Mouse (Mus musculus) hindbrain, embryonic 11.5 days (tissue): ENCODE measurements around the gene Kcnn3. TPM values are rescaled to one million over a fixed set of nuclear protein-coding genes. Genes with fewer than 3 reads are reported as not detected.

Experiments used
- ATAC-seq: fragments of 200-750 bp; cut with Nextera tagmentation; 2 replicates; pipeline ENCODE4 v1.8.0; 2017; ENCODE audit warnings: mild to moderate bottlenecking, moderate TSS enrichment, moderate library complexity; ENCODE audit not compliant: low FRiP score
- DNase-seq: peaks from one replicate; pipeline ENCODE4 v3.0.0-alpha.2; 2015; ENCODE audit warnings: low spot score
- H3K27ac ChIP-seq: fragments of 300-500 bp; sonication (generic); 2 replicates; pipeline ENCODE4 v1.5.1; 2014; ENCODE audit warnings: mild to moderate bottlenecking, low read depth, low read length
- H3K27me3 ChIP-seq: fragments of 300-500 bp; sonication (generic); 2 replicates; pipeline ENCODE4 v1.6.1; 2014; ENCODE audit warnings: mild to moderate bottlenecking, low read length, moderate library complexity, mixed read lengths; ENCODE audit not compliant: control insufficient read depth, insufficient read depth
- H3K36me3 ChIP-seq: fragments of 300-500 bp; sonication (generic); 2 replicates; pipeline ENCODE4 v1.6.1; 2014; ENCODE audit warnings: mild to moderate bottlenecking, low read length, moderate library complexity, mixed read lengths; ENCODE audit not compliant: control insufficient read depth, insufficient read depth
- H3K4me1 ChIP-seq: fragments of 300-500 bp; sonication (generic); replicated peaks from 2 replicates; pipeline ENCODE4 v1.6.1; 2014; ENCODE audit warnings: low read length, mixed read lengths; ENCODE audit not compliant: control insufficient read depth, insufficient read depth
- H3K4me2 ChIP-seq: fragments of 300-500 bp; sonication (generic); replicated peaks from 2 replicates; pipeline ENCODE4 v1.6.1; 2014; ENCODE audit warnings: mild to moderate bottlenecking, low read depth, low read length
- H3K4me3 ChIP-seq: fragments of 300-500 bp; sonication (generic); 2 replicates; pipeline ENCODE4 v1.5.1; 2014; ENCODE audit warnings: low read depth, low read length
- H3K9ac ChIP-seq: fragments of 300-500 bp; sonication (generic); 2 replicates; pipeline ENCODE4 v1.6.1; 2014; ENCODE audit warnings: low read depth, low read length
- H3K9me3 ChIP-seq: fragments of 300-500 bp; sonication (generic); 2 replicates; pipeline ENCODE4 v1.6.1; 2016; ENCODE audit warnings: low read length; ENCODE audit not compliant: control insufficient read depth
- WGBS: fragments of 180-500 bp; shearing (Covaris S2); extraction: QIAGEN DNeasy Blood & Tissue Kit; methylation state at CpG from one replicate; pipeline ENCODE4 v1.1.7; 2014; 5-methylcytosine and 5-hydroxymethylcytosine counted together
- polyA plus RNA-seq: library from polyadenylated mRNA; unstranded; fragments of >200 nt; fragmentation: Nextera tagmentation; extraction: Ambion mirVana; gene quantifications from 2 replicates; pipeline ENCODE4 v1.2.1, GENCODE M21; 2014

Gene Kcnn3
- polyA plus RNA-seq, 1 experiment from 2014 or later, result 2.9 TPM

DNA sequence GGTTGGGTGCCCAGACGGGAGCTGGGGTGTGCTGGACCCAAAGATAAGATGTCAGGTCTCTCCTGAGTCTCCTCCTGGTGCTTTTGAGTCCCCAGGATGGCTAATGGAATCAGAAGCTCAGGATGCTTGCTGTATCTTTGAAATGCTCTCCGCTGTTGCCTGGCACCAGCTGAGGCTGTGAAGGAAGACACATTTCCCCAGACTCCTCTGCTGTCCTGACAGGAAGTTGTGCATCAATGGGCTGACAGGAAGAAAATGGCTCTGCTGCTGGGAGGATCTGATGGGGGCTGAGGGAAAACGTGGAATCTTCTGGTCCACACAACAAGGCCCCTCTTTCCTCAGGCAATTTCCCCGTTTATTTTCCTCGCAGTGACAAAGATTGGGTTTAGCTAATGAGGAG, 27.0 kb downstream of the Kcnn3 start:
- H3K27ac ChIP-seq, result no peak overlapping the region
- DNase-seq, result no peak
- H3K9ac ChIP-seq, result no peak overlapping the region
- H3K4me3 ChIP-seq, result no peak overlapping the region
- H3K4me2 ChIP-seq, result no peak overlapping the region
- H3K36me3 ChIP-seq, result no peaks in the 10 kb centered on the region
- H3K9me3 ChIP-seq, result no peaks in the 10 kb centered on the region
- no peaks in the 10 kb centered on the region for H3K4me1 ChIP-seq
- WGBS, result 53% methylated on average over 5 of the region's 5 CpGs
- H3K27me3 ChIP-seq, result no peaks in the 10 kb centered on the region
- no peak for ATAC-seq

DNA sequence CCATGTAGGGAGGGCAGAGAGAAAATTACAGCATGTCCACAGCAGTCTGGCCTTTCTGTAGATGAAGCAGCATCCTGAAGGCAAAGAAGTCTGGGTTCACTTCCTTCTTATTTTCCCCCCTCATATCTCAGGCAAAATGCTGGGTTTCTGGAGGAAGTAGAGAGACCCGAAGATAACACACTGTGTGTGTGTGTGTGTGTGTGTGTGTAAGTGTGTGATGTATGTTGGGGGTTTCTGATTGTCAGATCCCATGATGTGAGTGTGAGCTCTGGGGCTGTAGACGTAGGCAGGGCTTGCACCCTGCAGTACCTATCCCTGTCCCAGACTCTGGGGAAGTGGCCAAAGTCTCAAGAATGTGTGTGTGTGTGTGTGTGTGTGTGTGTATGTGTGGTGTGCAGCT, 28.8 kb downstream of the Kcnn3 start:
- no peak overlapping the region for H3K4me3 ChIP-seq

DNA sequence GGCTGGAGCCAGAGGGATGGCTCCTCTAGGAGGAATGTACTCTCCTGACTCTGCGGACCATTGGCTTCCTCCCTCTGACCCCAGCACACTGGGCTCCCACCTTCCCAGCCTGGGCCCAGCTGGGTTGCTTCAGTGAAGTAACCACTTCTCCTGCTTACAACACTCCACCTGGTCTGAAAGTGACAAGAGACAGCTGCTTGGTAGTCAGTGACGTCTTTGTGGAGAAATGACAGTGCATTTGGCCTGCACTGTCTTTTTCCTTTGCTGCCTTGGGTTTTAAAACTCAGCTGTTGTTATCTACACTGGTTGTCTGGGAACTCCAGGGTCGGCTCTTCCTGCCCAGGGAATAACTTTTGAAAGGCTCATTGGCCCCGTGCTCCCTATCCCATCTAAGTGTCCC, 29.5 kb downstream of the Kcnn3 start:
- Histone ChIP-seq H3K27ac (no peak overlapping the region), H3K4me2 (no peak overlapping the region), H3K4me1 (no peaks in the 10 kb centered on the region), H3K4me3 (no peak overlapping the region), H3K27me3 (0 out of 2 replicates have a peak, but pooled peaks cover 3% of the 10 kb centered on the region), H3K9ac (no peak overlapping the region), H3K9me3 (no peaks in the 10 kb centered on the region), H3K36me3 (no peaks in the 10 kb centered on the region)
- DNase-seq (no peak), ATAC-seq (no peak)
- 66% methylated on average over 4 of the region's 4 CpGs for WGBS

More for the DNA sequence above, 28.8 kb downstream of the Kcnn3 start:
- WGBS, result 90% methylated on average over 2 of the region's 2 CpGs
- no peak for ATAC-seq
- Histone ChIP-seq H3K9ac (no peak overlapping the region), H3K36me3 (no peaks in the 10 kb centered on the region), H3K4me2 (no peak overlapping the region), H3K27ac (no peak overlapping the region), H3K27me3 (0 out of 2 replicates have a peak, but pooled peaks cover 3% of the 10 kb centered on the region), H3K4me1 (no peaks in the 10 kb centered on the region), H3K9me3 (no peaks in the 10 kb centered on the region)
- no peak for DNase-seq

DNA sequence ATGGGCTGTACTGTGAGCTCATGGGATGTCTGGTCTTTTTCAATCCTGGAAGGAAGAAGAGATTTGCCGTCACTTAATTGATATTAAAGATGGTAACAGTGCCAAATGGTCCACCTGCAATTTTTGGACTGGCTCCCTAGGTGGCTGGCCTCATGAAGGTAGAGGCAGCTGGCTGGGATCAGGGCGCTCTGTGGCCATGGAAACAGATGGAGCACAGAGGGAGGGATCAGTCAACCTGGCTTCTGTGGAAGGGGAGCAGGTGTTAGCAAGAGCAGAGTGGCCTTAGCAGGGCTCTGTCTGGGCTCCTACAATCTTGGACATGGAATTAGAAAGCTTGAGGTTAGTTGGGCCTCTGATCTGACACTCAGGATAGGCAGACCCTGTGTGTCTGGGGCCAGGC, 31.9 kb downstream of the Kcnn3 start:
- Histone ChIP-seq H3K27ac (no peak overlapping the region), H3K4me3 (no peak overlapping the region), H3K9me3 (no peaks in the 10 kb centered on the region), H3K36me3 (no peaks in the 10 kb centered on the region), H3K27me3 (0 out of 2 replicates have a peak, but pooled peaks cover 3% of the 10 kb centered on the region), H3K4me2 (no peak overlapping the region), H3K4me1 (no peaks in the 10 kb centered on the region), H3K9ac (no peak overlapping the region)
- DNase-seq (no peak), ATAC-seq (no peak)
- WGBS, result 98% methylated on average over 2 of the region's 2 CpGs

DNA sequence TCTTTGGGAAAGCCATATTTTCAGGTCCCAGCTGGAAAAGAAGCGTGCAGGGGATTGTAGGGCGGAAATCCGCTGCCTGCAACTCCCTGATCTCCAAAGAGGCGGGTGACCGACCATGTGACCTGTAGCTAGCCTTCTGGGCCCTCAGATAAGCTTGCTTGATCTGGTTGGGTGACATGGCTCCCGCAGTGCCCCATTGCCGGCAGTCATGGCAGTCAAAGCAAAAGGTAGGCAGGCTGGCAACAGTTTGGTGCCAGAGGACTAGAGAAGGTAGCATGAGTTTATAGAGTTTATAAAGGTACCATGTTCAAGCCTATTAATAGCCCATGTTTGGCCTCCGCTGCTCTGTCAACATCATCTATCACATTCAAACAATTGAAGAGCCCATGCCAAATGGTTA, 33.5 kb downstream of the Kcnn3 start:
- H3K27me3 ChIP-seq, result 0 out of 2 replicates have a peak, but pooled peaks cover 3% of the 10 kb centered on the region
- no peak overlapping the region for H3K27ac ChIP-seq
- ATAC-seq (no peak), DNase-seq (no peak)
- H3K4me3 ChIP-seq, result no peak overlapping the region
- no peak overlapping the region for H3K4me2 ChIP-seq
- H3K9me3 ChIP-seq, result no peaks in the 10 kb centered on the region
- no peaks in the 10 kb centered on the region for H3K36me3 ChIP-seq
- WGBS, result 80% methylated on average over 8 of the region's 8 CpGs
- H3K9ac ChIP-seq, result no peak overlapping the region
- H3K4me1 ChIP-seq, result no peaks in the 10 kb centered on the region

DNA sequence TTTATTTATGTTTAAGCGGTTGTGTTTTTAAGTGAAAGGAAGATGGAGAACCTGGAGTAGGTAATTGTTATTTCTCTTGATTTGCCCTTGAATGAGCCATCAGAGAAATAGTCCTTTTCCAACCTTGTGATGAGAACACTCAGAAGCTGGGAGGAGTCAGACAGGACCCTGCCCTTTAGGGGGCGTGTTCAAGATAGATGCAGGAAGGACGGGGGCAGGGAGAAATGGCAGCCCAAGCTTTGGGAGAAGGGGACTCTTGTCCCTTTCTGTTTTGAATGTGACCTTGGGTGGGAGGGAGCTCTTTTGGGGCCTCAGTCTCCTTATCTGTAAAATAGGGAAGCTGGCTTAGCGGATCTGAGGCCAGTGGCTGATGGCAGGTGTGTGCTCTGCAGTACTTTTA, 34.0 kb downstream of the Kcnn3 start:
- DNase-seq (no peak), ATAC-seq (no peak)
- no peak overlapping the region for H3K4me3 ChIP-seq
- no peak overlapping the region for H3K4me2 ChIP-seq
- no peaks in the 10 kb centered on the region for H3K4me1 ChIP-seq
- no peaks in the 10 kb centered on the region for H3K9me3 ChIP-seq
- H3K36me3 ChIP-seq, result no peaks in the 10 kb centered on the region
- 0 out of 2 replicates have a peak, but pooled peaks cover 3% of the 10 kb centered on the region for H3K27me3 ChIP-seq
- no peak overlapping the region for H3K9ac ChIP-seq
- no peak overlapping the region for H3K27ac ChIP-seq
- WGBS, result 74% methylated on average over 4 of the region's 4 CpGs

DNA sequence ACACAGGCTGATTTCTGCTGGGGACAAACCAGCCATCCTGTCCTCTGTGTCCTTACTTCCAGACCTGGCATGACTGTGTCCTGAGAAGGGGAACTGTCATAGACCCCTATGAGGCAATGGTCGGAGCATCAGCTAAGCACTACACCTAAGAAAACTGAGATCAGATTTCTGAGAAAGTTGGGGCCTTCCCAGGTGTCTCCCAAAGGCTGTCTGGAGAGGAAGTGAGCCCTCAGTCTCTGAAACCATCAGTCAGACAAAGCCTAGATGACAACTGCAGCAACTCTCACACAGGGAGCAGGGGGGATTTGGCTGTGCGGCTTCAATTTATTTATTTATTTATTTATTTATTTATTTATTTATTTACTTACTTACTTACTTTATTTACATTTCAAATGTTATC, 34.6 kb downstream of the Kcnn3 start:
- H3K4me2 ChIP-seq, result no peak overlapping the region
- no peak overlapping the region for H3K4me3 ChIP-seq
- WGBS, result 86% methylated on average over 2 of the region's 2 CpGs
- ATAC-seq (no peak), DNase-seq (no peak)
- H3K4me1 ChIP-seq, result no peaks in the 10 kb centered on the region
- H3K27ac ChIP-seq, result no peak overlapping the region
- no peak overlapping the region for H3K9ac ChIP-seq
- H3K9me3 ChIP-seq, result no peaks in the 10 kb centered on the region
- no peaks in the 10 kb centered on the region for H3K36me3 ChIP-seq
- 0 out of 2 replicates have a peak, but pooled peaks cover 3% of the 10 kb centered on the region for H3K27me3 ChIP-seq

DNA sequence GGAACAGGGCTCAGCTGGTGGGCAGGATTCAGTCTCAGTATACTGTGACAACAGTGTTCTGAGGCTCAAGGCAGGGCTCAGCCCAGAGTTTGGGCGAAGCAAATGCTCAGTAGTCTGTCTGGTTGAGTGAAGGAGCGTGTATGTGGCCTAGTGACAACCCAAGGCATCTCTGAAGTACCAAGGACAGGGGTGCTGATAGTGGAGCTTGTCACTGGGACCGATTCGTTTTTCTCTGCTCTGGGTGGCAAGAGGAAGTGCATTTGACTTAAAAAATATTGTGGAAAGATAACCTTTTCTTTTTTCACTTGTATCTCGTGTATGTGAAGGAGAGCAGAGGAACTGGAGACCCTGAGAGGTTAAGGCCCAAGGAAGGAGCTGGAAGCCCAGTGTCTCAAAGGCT, 37.8 kb downstream of the Kcnn3 start:
- no peaks in the 10 kb centered on the region for H3K4me1 ChIP-seq
- no peak for DNase-seq
- H3K4me2 ChIP-seq, result no peak overlapping the region
- H3K4me3 ChIP-seq, result no peak overlapping the region
- H3K27ac ChIP-seq, result no peak overlapping the region
- 0 out of 2 replicates have a peak, but pooled peaks cover 3% of the 10 kb centered on the region for H3K27me3 ChIP-seq
- no peak overlapping the region for H3K9ac ChIP-seq
- no peaks in the 10 kb centered on the region for H3K36me3 ChIP-seq
- H3K9me3 ChIP-seq, result no peaks in the 10 kb centered on the region
- ATAC-seq, result no peak
- WGBS, result 74% methylated on average over 5 of the region's 5 CpGs

DNA sequence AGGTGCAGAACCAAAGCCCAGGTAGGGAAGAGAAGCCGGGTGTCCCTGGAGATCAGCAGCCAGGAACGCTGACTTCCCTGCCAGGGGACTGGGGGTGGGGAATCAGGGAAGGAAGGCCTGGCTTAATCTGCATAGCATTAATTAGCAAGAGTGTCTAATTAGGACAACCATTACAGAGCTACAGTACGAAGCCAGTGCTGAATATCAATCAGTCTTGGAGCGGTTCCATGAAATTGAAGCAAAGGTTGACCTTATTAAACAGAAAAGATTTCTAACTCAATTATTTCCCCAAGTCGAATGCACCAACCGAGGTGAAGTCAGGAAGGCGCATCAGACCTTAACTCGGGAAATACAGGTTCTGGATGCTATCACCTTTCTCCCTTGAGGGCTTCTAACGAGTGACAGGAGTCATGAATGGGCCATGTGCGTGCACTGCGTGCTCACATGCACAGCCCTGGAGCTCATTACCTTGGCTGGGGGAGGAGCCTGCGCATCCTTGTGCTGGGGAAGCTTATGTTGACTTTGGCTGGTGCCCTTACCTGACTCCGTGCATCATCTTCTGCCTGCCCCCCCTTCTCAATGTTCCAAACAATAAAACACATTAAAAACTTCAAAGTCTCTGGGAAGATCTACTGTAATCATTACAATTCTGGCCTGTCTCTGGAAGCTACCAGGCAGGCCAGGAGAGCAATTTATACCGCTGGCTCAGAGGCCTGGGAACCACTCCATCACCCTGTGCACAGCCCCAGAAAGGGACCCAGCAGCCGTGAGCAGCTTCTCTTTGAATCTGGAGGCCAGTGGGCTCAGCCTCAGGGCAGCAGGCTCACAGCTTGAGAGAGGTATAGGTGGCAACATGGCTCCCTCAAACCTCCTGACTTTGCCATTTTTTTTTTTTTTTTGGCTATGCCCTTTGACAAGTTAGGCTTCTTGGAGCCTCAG, 39.3 kb downstream of the Kcnn3 start:
- WGBS, result 71% methylated on average over 15 of the region's 15 CpGs
- H3K36me3 ChIP-seq, result no peaks in the 10 kb centered on the region
- H3K9me3 ChIP-seq, result no peaks in the 10 kb centered on the region
- H3K27me3 ChIP-seq, result no peaks in the 10 kb centered on the region
- no peak overlapping the region for H3K4me3 ChIP-seq
- no peak overlapping the region for H3K27ac ChIP-seq
- no peak overlapping the region for H3K4me2 ChIP-seq
- ATAC-seq (no peak), DNase-seq (no peak)
- no peak overlapping the region for H3K9ac ChIP-seq
- no peaks in the 10 kb centered on the region for H3K4me1 ChIP-seq
